Mouse (Mus musculus): ENCODE data around the gene Cyth1. TPM values are rescaled to one million over a fixed set of nuclear protein-coding genes. Genes with fewer than 3 reads are reported as not detected.
A peak's percentile ranks its signal among the peaks of the same experiment; 100 is the strongest.

The Cyth1 gene
- total RNA-seq, 2 experiments from 2014 or later = 62.0 to 68.2 TPM

DNA sequence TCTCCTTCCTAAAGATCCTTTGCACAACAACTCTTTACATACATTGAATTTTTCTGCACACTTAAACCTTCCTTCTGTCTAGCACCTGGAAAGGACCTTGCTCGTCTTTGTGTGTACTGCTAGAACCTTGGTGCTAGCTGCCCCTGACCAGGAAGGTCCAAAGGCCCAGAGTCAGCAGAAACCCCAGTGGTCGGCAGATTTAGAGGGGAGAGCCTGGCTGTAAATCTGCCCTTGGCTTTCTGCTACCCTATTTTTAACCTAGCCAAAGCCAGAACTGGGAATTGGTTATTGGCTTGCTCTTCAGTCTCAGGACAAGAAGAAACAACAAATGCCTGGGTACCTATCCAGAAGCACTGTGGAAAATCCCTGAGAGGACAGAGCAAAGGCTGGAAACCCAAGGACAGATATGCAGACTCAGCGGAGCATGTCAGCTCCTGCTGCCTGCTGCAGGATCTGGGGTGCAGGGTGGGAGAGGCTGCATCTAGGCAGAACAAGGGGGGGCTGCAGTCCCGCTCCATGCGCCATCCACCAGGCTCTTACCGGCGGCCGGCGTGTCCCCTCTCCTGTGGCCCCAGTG is 46.5 kb downstream of the Cyth1 start:
- no peak for DNase-seq (ENCODE audit: low spot score in 2 of 2)

DNA sequence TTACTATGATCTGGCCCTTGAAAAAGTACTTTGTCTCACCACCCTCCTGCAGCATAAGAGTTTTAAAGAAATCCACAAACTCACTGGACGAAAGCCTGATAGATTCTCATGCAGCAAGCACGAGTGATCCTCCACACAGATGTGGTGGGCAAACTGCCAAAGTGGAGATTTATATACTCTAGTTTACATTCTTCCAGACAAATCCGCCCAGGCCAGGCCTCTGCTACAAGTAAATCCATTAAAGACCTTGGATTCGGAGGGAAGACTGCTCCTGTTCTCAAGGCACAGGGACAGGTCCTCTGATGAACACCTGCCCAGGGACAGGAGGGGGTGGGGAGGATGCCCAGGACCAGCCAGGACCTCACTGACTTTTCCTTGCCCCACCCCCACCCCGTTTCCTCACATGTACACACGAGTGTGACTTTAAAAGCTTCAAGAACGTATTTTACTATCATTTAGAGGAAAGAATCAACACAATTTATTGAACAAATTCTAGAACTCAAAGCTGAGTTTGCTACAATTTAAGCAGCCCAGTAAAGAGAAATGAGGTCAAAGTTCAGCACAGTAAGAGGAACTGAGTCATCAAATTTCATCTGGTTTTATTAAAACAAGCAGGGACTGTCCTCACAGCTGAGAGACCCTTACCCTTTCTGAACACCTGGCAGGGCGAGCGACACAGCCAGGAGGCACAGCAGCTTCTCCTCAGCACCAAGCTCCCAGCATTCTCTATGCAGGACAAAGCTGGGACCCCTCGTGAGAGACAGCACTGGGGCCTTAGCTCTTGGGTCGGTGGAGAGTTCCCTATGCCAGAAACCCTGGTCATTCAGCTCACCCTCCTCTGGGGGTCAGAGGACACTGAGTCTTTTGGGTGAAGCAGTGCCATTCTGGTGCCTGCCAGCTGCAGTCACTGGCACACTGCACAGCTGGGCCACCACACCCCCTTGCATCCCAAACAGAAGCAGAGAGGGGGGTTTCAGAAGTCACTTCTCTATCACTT is 47.3 kb downstream of the Cyth1 start:
- no peak for DNase-seq (ENCODE audit: low spot score in 2 of 2)

DNA sequence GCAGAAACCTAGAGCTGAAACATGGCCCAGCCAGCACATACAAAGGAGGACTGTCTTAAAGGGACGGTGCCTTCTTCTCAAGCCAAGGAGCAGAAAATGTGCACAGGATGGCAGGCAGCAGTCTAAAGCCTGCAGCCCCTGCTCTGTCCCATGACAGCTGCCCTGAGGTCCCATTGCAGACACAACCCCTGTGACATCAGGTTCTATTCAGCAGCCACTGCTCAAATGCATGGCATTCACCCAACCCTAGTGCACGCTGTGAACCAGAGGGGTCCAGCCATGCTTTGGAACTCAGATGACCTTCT is 50.1 kb downstream of the Cyth1 start:
- DNase-seq (ENCODE audit: low spot score in 2 of 2) = no peak

DNA sequence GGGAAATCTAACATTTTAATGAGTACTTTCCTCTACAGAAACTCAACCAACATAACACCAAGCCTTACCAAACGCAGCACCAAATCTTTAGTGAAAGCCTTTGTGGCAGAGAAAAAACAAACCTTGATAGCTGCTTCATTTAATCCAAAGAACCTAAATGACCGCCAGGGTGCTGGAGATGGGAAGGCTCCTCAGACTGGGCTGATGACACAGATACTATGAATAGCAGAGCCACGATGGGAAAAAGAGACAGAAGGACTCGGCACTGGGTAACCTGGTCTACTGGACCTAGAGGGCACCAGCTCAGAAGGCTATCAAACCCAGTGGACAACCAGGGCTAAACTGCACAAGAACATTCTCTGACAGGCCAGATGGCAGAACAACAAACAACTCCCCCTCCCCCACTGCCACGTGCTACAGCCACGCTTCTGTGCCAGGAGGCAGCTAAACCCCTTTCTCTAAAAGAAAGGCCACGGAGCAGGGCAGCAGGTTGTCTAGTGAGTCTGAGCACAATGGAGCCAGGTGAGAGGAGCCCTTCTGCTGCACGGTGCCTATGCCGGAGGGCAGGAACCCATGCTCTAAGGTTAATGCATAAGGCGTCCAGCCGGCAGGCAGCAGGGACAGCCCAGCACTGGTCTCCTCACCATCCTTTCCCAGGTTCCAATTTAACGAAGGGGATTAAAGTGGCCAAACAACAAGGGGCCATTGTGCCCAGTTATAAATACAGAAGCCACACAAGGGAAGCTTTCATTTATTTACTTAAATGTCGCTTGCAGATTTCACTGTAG is 50.7 kb downstream of the Cyth1 start:
- peak; percentile 63 for DNase-seq (ENCODE audit: low spot score in 2 of 2)

DNA sequence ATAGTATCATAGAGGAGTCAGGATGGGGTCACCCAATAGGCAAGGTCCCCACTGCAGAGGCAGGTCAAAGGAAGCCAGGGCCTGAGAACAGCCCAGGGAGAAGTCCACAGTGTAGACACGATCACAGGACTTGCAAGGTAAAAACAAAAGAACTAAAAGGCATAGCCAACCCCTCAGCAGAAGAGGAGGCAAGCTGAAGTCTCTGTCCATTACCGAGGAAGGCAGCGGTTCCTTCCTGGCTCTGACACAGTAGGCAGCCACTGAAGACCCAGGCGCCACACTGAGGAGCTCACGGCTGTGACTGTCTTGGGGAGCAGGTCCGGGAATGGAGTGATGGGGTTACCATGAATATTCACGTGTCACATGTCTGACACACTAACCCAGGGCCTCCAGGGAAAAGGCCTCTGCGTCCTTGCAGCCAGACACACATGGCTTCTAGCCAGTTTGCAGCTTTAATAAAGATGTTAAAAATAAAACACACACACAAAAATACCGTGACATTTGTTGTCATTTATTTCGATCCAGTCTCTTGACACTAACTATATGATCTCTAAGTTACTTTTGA is 51.5 kb downstream of the Cyth1 start:
- no peak for DNase-seq (ENCODE audit: low spot score in 2 of 2)

DNA sequence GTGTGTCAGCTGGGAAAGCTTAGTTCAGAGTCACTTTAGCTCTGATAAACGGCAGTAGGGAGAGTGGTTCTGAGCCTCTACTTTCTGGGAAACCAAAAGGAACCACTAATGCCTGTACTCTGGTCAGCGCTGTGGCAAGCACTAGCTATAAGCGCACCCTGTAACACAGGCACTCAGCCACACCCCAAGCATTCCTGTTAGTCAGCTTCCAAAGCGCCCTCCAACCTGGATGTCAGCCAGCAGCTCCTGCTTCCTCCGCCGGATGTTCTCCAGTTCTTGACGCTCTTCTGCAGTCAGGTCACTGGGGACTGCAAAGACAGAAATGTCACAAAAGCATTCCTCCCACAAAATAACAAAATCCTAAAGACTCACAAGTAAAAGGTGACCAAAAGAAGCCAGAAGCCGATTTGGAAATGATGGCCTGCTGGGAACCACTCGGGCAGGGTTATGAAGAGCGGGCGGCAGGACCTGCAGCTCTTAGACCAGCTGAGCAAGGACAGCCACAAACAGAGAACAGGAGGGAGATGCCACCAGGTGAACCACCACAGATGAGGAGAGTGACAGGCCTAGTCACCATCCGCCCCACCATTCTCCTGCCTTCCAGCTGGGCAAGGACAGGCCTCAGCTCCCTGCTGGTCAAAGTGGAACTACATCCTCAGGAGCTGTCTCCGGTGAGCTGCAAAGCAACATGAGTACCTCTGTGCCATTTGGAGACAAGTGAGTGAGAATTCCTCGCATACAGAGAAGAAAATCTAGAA is 54.8 kb downstream of the Cyth1 start:
- DNase-seq (ENCODE audit: low spot score in 2 of 2) = peak; percentile 44 to 56

DNA sequence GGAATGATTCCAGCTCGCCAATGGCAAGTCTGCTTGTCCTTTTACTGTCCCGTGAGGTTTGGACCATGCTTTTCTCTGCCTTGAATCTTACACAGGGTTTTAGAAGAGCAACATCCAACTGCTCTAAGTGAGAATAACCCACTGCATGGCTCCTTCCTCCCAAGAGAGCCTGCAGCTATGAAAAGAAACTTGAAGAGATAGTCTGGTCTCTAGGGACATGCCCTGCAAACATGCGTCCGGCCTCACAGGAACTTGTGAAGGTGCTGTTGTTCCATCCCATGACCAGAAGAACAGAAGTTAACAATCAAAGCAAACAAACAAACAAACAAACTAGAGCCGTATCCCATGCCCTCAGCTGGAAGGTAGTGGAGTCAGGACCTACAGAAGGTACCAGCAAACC is 55.4 kb downstream of the Cyth1 start:
- DNase-seq (ENCODE audit: low spot score in 2 of 2) = no peak

DNA sequence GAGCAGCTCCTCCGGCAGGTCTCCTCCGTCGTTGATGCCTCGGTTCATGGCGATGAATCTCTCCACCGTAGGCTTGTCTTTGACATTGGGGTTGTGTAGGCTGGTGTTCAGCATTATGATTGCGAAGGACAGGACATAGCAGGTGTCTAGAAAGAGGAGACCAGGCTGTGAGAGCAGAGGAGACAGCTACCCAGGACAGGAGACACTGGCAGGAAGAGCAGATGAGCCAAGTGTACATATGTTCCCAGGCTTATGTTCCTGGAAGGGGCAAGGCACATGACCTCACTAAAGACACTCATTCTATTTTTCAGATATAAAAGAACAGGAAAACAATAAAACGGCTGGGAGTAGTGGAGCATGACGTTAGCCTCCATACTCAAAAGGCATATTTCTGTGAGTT is 65.6 kb downstream of the Cyth1 start:
- no peak for DNase-seq (ENCODE audit: low spot score in 2 of 2)

DNA sequence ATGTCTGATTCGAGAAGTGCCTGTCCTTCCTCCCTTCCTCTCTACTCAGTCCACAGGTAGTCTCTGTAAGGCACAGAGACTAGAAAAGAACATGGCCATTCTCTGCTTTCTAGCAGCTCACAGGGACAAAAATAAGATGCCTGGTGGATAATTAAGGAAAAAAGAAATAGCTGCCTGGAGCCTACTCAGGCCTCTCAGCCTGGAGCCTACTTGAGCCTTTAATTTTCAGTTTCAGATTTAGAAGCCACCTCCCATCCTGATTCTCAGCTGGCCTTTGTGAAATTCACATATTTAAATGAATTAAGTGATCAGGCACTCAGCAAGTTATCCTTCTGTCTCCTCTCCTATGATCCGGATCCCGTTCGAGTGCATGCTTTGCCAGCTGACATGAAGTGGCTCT is 66.0 kb downstream of the Cyth1 start:
- no peak for DNase-seq (ENCODE audit: low spot score in 2 of 2)

DNA sequence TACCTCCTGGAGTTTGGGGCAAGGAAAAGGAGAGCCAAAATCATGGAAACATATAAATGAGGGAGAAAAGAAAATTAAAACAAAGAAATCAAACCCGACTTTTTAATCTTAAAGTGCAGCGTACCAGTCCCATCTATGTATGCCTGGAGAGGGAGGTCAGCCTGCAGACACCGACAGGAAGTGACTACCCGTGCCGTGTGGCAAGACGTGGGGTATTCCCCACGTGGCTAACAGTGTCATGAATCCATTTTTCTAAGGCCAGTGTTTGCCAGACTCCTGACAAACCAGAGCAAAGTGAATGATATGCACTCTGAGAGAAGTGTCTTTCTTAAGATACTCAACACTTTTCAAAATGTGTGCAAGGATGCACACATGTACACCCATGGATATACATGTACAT is 68.2 kb downstream of the Cyth1 start:
- DNase-seq (ENCODE audit: low spot score in 2 of 2) = no peak

DNA sequence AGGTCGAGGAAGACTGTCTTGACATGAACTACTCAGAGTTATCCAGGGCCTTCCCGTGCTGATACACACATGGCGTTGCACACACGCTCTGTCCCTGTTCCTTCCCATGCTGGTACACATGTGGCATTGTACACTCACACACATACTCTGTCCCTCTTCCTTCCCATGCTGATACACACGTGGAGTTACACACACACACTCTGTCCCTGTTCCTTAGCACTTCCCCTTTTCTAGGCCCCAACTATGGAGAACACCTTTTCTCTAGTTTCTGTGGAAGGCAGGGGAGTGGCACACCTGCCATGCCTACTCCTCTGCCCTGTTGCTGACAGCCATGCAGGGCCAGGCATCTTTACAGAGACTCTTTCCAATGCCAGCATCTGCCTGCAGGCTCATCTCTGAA is 70.2 kb downstream of the Cyth1 start:
- DNase-seq (ENCODE audit: low spot score in 2 of 2) = no peak

DNA sequence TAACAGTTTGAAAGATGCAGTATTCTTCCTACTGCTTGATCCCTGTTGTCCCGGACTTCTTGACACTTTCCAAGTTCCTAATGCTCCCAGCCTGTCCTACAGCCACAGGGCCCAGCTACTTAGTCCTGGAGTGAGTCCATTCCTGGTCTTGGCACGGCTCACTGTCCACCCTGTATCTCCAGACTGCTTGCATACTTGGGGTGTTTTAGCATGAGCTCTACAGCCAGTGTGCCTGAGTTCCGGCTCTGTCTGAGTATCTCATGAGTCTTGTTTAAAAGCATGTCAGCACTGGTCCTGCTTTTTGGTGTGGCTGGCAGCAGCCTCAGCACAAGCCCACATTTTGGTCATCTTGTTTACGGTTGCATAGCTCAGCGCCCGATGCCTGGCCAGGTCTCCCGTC is 73.6 kb downstream of the Cyth1 start:
- no peak for DNase-seq (ENCODE audit: low spot score in 2 of 2)

DNA sequence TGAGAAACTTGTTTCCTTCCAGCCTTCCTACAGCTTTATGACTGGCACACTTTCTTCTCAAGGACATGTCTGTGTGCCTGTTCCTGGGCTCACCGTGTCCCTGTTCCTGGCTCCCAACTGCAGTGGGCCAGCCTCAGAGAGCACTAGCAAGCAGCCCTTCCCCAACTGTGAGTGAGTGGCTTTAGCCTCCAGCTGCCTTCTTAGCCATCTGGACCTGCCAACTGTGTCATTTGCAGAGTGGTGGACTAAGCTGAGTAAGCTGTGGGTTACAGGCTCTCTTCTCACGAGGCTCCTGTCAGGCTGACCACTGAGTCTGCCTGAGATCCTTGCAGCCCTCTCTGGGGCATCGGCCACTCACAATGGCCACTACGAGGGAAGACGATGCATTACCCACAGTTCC is 75.6 kb downstream of the Cyth1 start:
- no peak for DNase-seq (ENCODE audit: low spot score in 2 of 2)

DNA sequence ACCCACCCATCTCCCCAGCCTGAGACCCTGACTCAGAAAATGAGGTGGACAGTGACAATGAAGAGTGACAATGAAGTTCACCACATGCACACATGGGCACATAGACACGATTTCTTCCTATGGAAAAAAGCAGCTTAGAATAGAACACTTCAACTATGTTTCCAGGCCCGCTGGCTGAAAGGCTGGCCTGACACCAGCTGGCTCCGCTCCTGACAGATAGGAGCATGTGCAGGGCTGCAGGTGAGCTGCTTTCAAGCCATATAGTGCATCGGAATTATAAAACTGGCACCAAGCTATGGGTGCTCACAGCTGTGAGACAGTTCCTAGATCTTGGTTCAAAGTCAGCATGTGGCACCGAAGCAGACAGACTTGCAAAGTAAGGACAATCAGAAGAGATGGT is 78.1 kb downstream of the Cyth1 start:
- no peak for DNase-seq (ENCODE audit: low spot score in 2 of 2)

DNA sequence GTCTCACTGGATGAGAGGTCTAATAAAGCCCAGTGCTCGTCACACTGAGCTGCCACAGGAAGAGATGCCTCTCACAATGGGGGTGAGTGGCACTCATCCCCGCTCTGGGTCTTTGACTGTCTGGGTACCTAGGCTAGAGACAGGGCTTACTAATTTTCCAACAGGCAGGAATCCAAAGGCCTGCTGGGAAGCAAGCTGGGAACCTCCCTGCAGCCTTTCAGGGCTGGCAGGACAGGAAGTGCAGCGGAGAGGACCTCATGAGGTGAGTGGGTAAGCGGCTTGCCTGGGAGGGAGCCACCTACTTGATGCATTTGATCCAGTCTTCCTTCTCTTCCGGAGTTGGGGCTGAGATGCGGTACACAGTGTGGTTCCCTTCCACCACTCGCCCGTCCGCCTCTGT is 79.7 kb downstream of the Cyth1 start:
- DNase-seq (ENCODE audit: low spot score in 2 of 2) = no peak

DNA sequence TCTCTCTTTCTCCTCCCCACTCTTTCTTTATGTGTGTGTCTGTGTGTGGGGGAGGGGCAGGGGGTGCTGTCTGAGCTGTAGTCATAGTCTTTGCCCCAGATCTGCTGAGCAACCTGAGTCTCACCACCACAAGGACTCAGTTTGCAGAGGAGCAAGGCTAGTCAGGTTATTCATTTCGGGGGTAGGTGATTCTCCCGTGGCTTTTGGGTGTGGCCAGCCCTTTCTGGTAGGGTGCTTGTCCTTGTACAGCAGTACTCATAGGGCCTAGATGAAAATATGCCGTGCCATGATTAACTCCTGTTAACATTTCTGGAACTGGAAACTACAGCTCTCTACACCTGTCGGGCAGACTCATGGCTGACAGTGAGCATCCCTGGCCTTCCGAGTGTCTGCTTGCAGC is 81.8 kb downstream of the Cyth1 start:
- DNase-seq (ENCODE audit: low spot score in 2 of 2) = no peak

DNA sequence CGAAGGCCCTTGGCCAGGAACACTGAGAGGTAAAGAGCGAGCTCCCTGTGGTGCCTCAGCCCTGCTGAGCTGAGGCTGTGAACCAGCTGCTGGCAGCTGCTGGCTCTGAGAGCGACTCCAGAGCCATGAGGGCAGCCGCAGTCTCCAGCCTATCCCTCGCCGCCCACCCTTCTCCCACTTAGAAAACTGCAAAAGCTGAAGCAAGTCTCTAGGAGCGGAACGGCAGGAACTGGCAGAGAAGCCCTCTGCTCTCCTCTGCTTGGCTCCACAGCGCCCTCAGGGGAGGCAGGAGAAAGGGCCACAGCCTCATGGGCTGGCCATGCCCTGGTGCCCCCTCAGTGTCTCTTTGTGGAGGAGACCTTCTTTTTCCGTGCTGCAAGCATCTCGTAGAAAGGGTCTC is 82.7 kb downstream of the Cyth1 start:
- DNase-seq (ENCODE audit: low spot score in 2 of 2) = no peak

DNA sequence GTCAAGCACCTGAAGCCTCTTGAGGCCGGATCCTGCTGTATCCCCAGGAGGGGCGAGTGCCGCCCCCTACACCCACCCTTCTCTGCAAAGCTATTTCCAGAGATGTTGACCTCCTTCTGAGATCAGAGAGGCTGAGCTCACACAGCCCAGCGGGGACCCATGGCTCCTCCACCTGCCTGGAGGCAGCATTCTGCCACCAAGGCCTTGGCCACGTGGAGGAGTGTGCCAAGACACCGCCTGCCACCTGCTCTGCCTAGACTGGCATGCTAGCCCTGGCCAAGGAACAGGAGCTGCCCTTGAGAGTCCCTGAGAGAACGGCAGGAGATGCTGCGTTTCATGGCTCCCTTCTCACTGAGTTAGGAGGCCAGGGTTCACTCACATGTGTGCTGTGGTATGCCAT is 83.8 kb downstream of the Cyth1 start:
- no peak for DNase-seq (ENCODE audit: low spot score in 2 of 2)

DNA sequence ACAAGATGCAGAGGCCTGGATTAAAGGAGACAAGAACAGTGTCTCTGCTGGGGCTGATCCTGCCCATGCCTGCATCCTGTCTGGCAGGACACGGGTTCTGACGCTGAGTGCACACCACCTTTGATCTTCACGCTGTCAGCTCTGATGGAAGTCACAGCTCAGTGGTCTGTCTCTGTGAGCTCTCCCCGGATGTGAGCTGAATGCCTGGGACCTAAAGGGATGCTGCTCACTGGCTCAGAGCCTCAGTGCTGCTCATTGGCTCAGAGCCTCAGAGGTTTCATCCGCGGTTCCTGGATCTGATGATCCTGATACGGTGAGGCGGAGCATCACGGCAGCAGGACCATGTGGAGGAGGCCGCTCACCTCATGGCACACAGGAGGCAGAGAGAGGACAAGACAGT is 86.1 kb downstream of the Cyth1 start:
- no peak for DNase-seq (ENCODE audit: low spot score in 2 of 2)

DNA sequence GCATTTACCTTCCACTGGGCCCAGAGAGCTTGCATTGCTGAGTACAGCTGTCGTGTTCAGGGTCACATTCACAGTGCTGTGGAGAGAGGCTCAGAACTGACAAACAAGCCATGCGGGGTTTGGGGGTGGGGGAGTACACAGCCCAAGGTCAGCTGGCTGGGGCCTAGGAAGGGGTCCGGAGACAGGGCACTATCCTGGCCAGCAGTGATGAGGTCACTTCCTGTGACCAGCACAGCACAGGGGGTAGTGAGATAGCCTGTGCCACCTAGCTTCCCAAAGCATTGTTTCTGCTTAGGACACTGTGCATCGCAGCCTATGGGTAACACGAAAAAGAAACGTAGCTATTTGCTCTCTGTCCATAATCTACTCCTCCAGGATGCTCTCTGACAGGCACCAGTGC is 87.2 kb downstream of the Cyth1 start:
- no peak for DNase-seq (ENCODE audit: low spot score in 2 of 2)

DNA sequence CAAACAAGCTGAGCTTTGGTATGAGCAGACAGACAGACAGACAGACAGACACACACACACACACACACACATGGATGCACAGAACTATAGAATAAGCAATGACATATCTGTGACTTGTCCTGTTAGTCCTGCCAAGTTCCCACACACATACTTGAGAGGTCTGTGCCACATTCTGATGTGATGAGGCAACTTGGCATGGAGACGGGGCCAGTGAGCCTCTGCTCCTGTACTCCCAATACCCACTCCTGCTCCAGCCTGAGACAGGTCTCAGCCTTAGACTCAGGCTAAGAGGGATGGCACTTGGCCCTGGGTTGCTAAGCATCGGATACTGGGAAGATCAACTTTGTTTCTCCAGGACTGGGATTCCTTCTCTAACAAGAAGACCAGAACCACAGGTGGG is 87.6 kb downstream of the Cyth1 start:
- no peak for DNase-seq (ENCODE audit: low spot score in 2 of 2)
